Mouse (Mus musculus) liver, embryonic 15.5 days (tissue): ENCODE measurements at regions not wholly inside any gene's neighbourhood (a gene's known extent, or its start where the extent isn't known, plus 50 kb on each side); places are given as distances from the start of the nearest gene placed in this dataset.

Experiments used
- ATAC-seq: fragments of 200-750 bp; cut with Nextera tagmentation; 2 replicates; pipeline ENCODE4 v1.8.0; 2017; ENCODE audit warnings: moderate number of reproducible peaks, mild to moderate bottlenecking, moderate library complexity; ENCODE audit not compliant: insufficient read depth
- H3K27ac ChIP-seq: fragments of 300-500 bp; sonication (generic); replicated peaks from 2 replicates; pipeline ENCODE4 v1.5.1; 2015; ENCODE audit warnings: mild to moderate bottlenecking, inconsistent platforms
- H3K27me3 ChIP-seq: fragments of 300-500 bp; sonication (generic); 2 replicates; pipeline ENCODE4 v1.6.1; 2015; ENCODE audit warnings: mild to moderate bottlenecking, inconsistent platforms
- H3K36me3 ChIP-seq: fragments of 300-500 bp; sonication (generic); replicated peaks from 2 replicates; pipeline ENCODE4 v1.6.1; 2015; ENCODE audit warnings: moderate library complexity, mild to moderate bottlenecking, inconsistent platforms
- H3K4me1 ChIP-seq: fragments of 300-500 bp; sonication (generic); replicated peaks from 2 replicates; pipeline ENCODE4 v1.6.1; 2015; ENCODE audit warnings: inconsistent platforms
- H3K4me2 ChIP-seq: fragments of 300-500 bp; sonication (generic); 2 replicates; pipeline ENCODE4 v1.6.1; 2015; ENCODE audit warnings: moderate library complexity, mild to moderate bottlenecking, inconsistent platforms
- H3K4me3 ChIP-seq: fragments of 300-500 bp; sonication (generic); replicated peaks from 2 replicates; pipeline ENCODE4 v1.5.1; 2015; ENCODE audit warnings: mild to moderate bottlenecking, inconsistent platforms
- H3K9ac ChIP-seq: fragments of 300-500 bp; sonication (generic); 2 replicates; pipeline ENCODE4 v1.6.1; 2015; ENCODE audit warnings: moderate library complexity, mild to moderate bottlenecking, inconsistent platforms
- H3K9me3 ChIP-seq: fragments of 300-500 bp; sonication (generic); replicated peaks from 2 replicates; pipeline ENCODE4 v1.6.1; 2016; ENCODE audit warnings: inconsistent platforms
- WGBS: fragments of 180-500 bp; shearing (Covaris S2); methylation state at CpG from one replicate; pipeline ENCODE4 v1.1.7; 2015; ENCODE audit warnings: mixed read lengths; ENCODE audit not compliant: insufficient replicate concordance; 5-methylcytosine and 5-hydroxymethylcytosine counted together

GRCm38 (mm10) chr1:43247609-43248008 is 50.8 kb upstream of the Fhl2 start:
- no peaks in the 10 kb centered on the region for H3K9me3 ChIP-seq
- 60% methylated on average over 1 of the region's 1 CpGs for WGBS
- no peak for ATAC-seq

GRCm38 (mm10) chr1:43250281-43250680 is 53.5 kb upstream of the Fhl2 start:
- WGBS: 63% methylated on average over 6 of the region's 6 CpGs
- Histone ChIP-seq H3K4me1 (no peaks in the 10 kb centered on the region), H3K9me3 (no peaks in the 10 kb centered on the region), H3K27me3 (no peaks in the 10 kb centered on the region), H3K9ac (no peak overlapping the region), H3K4me3 (no peak overlapping the region), H3K27ac (no peak overlapping the region), H3K36me3 (no peaks in the 10 kb centered on the region), H3K4me2 (no peak overlapping the region)
- ATAC-seq: no peak

More at GRCm38 (mm10) chr1:43247609-43248008, 50.8 kb upstream of the Fhl2 start:
- H3K4me3 ChIP-seq: no peak overlapping the region
- no peaks in the 10 kb centered on the region for H3K27me3 ChIP-seq
- no peak overlapping the region for H3K27ac ChIP-seq
- no peaks in the 10 kb centered on the region for H3K4me1 ChIP-seq
- H3K9ac ChIP-seq: no peak overlapping the region
- no peak overlapping the region for H3K4me2 ChIP-seq
- no peaks in the 10 kb centered on the region for H3K36me3 ChIP-seq

DNA sequence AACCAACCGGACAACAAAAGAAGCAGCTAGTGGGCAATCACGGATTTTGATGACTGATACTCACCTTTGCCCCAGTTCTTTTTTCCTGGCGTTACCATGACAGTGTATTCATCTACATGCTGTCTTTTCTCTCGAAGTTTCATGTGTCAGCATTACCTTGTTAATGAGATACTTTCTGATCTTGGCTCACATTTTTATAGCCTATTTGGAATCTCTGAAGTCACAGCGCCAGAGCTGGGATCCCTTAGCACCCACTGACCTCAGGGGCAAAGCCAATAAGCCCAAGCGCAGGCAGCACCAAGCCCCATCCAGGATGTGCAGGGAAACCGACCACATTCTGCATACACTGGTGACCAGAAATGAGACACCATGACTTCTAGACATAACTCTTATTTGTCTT is 54.6 kb upstream of the Fhl2 start:
- H3K4me3 ChIP-seq: no peak overlapping the region
- WGBS: 64% methylated on average over 7 of the region's 7 CpGs
- no peaks in the 10 kb centered on the region for H3K36me3 ChIP-seq
- ATAC-seq: no peak
- no peak overlapping the region for H3K27ac ChIP-seq
- no peaks in the 10 kb centered on the region for H3K4me1 ChIP-seq
- H3K9ac ChIP-seq: no peak overlapping the region
- no peaks in the 10 kb centered on the region for H3K27me3 ChIP-seq
- H3K4me2 ChIP-seq: no peak overlapping the region
- H3K9me3 ChIP-seq: no peaks in the 10 kb centered on the region

- no peaks in the 10 kb centered on the region for H3K4me1 ChIP-seq
- H3K4me2 ChIP-seq: no peak overlapping the region
- ATAC-seq: no peak
- no peak overlapping the region for H3K9ac ChIP-seq
- no peak overlapping the region for H3K4me3 ChIP-seq
- 65% methylated on average over 1 of the region's 1 CpGs for WGBS
- H3K9me3 ChIP-seq: no peaks in the 10 kb centered on the region
- H3K36me3 ChIP-seq: no peaks in the 10 kb centered on the region
- H3K27me3 ChIP-seq: no peaks in the 10 kb centered on the region
- no peak overlapping the region for H3K27ac ChIP-seq
Observed at GRCm38 (mm10) chr1:43254129-43254528, 57.3 kb upstream of the Fhl2 start.

DNA sequence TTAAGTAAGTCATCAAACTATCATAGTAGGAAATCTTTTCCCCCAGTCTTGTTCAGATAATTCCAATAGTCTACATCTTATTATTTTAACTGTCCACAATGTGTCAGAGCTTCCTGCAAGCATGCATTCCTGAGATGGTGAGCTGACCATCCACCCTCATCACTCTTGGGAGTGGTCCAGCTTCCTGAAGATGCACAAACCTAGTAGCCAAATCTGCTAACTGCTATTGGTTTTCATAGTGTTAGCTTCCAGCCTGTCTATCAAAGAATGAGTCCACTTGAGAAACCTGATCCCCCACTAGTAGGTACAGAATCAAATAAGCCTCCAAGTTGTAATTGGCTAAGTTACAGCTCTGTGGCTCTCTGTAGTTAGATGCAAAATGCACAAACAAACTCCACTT is 59.3 kb upstream of the Fhl2 start:
- H3K36me3 ChIP-seq: no peaks in the 10 kb centered on the region
- ATAC-seq: no peak
- no peaks in the 10 kb centered on the region for H3K4me1 ChIP-seq
- no peak overlapping the region for H3K9ac ChIP-seq
- no peak overlapping the region for H3K4me3 ChIP-seq
- no peaks in the 10 kb centered on the region for H3K27me3 ChIP-seq
- H3K9me3 ChIP-seq: no peaks in the 10 kb centered on the region
- H3K4me2 ChIP-seq: no peak overlapping the region
- no peak overlapping the region for H3K27ac ChIP-seq

- H3K4me2 ChIP-seq: no peak overlapping the region
- no peaks in the 10 kb centered on the region for H3K4me1 ChIP-seq
- no peaks in the 10 kb centered on the region for H3K27me3 ChIP-seq
- no peaks in the 10 kb centered on the region for H3K36me3 ChIP-seq
- ATAC-seq: no peak
- WGBS: 47% methylated on average over 6 of the region's 6 CpGs
- H3K9ac ChIP-seq: no peak overlapping the region
- H3K9me3 ChIP-seq: no peaks in the 10 kb centered on the region
- no peak overlapping the region for H3K4me3 ChIP-seq
- no peak overlapping the region for H3K27ac ChIP-seq
Observed at GRCm38 (mm10) chr1:43257909-43258308, 61.1 kb upstream of the Fhl2 start.

DNA sequence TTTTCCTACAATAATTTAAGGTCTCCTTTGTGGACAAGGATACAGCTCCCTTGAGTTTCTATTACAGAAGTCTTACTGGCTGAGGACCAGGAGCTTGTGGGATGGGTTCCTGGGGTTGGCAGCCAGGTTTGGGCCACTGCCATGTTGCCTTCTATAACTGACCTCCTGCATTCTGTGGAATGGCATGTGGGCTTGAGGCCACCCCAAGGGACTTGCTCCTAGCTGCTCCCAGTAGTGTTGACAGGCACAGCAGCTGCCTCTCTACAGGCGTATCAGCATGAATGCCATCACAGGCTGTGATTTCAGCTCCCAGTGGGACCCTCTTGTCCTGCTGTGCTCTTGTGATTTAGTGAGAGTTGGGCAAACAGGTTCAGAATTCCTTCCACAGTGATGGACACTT is 63.1 kb upstream of the Fhl2 start:
- H3K4me3 ChIP-seq: no peak overlapping the region
- H3K4me1 ChIP-seq: no peaks in the 10 kb centered on the region
- no peaks in the 10 kb centered on the region for H3K36me3 ChIP-seq
- no peak for ATAC-seq
- H3K9me3 ChIP-seq: no peaks in the 10 kb centered on the region
- no peak overlapping the region for H3K9ac ChIP-seq
- no peak overlapping the region for H3K27ac ChIP-seq
- 67% methylated on average over 1 of the region's 1 CpGs for WGBS
- H3K27me3 ChIP-seq: no peaks in the 10 kb centered on the region
- no peak overlapping the region for H3K4me2 ChIP-seq

GRCm38 (mm10) chr1:43260491-43260890 is 63.7 kb upstream of the Fhl2 start:
- no peaks in the 10 kb centered on the region for H3K4me1 ChIP-seq
- peaks cover 3% of the 10 kb centered on the region; the same call in 1 of the 2 replicates for H3K27me3 ChIP-seq
- 70% methylated on average over 4 of the region's 4 CpGs for WGBS
- H3K4me2 ChIP-seq: no peak overlapping the region
- H3K9me3 ChIP-seq: no peaks in the 10 kb centered on the region
- no peaks in the 10 kb centered on the region for H3K36me3 ChIP-seq
- H3K9ac ChIP-seq: no peak overlapping the region
- no peak overlapping the region for H3K27ac ChIP-seq
- no peak overlapping the region for H3K4me3 ChIP-seq
- no peak for ATAC-seq

DNA sequence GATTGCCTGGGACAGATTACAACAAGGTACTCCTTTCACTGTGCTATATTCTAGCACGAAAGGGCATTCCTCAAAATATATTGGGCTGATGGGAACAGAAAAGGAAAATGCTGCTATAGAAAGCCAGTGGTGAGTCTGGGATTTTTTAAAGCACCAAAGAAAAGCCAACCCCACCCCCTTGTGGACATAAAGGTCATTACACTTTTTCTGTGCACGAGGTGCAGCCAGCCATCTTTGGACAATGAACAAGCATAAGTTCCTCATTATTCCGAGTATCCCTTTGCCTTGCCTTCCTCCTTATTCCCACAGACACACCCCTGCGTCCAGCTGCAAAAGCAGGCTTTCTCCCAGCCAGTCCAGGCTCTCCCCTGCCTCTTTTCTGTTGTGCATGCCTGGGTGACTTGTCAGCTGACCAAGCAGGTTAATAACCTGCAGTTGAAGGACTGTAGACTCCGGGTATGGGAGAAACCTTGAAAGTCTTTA is 67.7 kb upstream of the Fhl2 start:
- Histone ChIP-seq H3K9ac (no peak overlapping the region), H3K27ac (no peak overlapping the region), H3K4me3 (no peak overlapping the region), H3K9me3 (no peaks in the 10 kb centered on the region), H3K4me2 (no peak overlapping the region), H3K27me3 (peaks cover 4% of the 10 kb centered on the region; the same call in 1 of the 2 replicates), H3K36me3 (no peaks in the 10 kb centered on the region), H3K4me1 (no peaks in the 10 kb centered on the region)
- no peak for ATAC-seq
- 8% methylated on average over 5 of the region's 5 CpGs for WGBS

- H3K27ac ChIP-seq: no peak overlapping the region
- no peaks in the 10 kb centered on the region for H3K36me3 ChIP-seq
- no peaks in the 10 kb centered on the region for H3K4me1 ChIP-seq
- no peak overlapping the region for H3K4me3 ChIP-seq
- ATAC-seq: no peak
- no peak overlapping the region for H3K9ac ChIP-seq
- 58% methylated on average over 5 of the region's 5 CpGs for WGBS
- H3K27me3 ChIP-seq: peaks cover 4% of the 10 kb centered on the region; the same call in 1 of the 2 replicates
- H3K4me2 ChIP-seq: no peak overlapping the region
- no peaks in the 10 kb centered on the region for H3K9me3 ChIP-seq
Observed at GRCm38 (mm10) chr1:43265699-43266455, 69.1 kb upstream of the Fhl2 start.

- Histone ChIP-seq H3K4me2 (no peak overlapping the region), H3K9ac (no peak overlapping the region), H3K4me1 (no peaks in the 10 kb centered on the region), H3K36me3 (no peaks in the 10 kb centered on the region), H3K9me3 (no peaks in the 10 kb centered on the region), H3K27me3 (peaks cover 4% of the 10 kb centered on the region; the same call in 1 of the 2 replicates), H3K27ac (no peak overlapping the region), H3K4me3 (no peak overlapping the region)
- no peak for ATAC-seq
- 31% methylated on average over 7 of the region's 7 CpGs for WGBS
Observed at GRCm38 (mm10) chr1:43269685-43270084, 72.9 kb upstream of the Fhl2 start.
